Mouse (Mus musculus) liver, embryonic 15.5 days (tissue): ENCODE results near the gene Degs2. TPM values are rescaled to one million over a fixed set of nuclear protein-coding genes. Genes with fewer than 3 reads are reported as not detected.

Experiments
- ATAC-seq: fragments of 200-750 bp; cut with Nextera tagmentation; 2 replicates; pipeline ENCODE4 v1.8.0; 2017; ENCODE audit warnings: moderate number of reproducible peaks, mild to moderate bottlenecking, moderate library complexity; ENCODE audit not compliant: insufficient read depth
- H3K27ac ChIP-seq: fragments of 300-500 bp; sonication (generic); replicated peaks from 2 replicates; pipeline ENCODE4 v1.5.1; 2015; ENCODE audit warnings: mild to moderate bottlenecking, inconsistent platforms
- H3K27me3 ChIP-seq: fragments of 300-500 bp; sonication (generic); 2 replicates; pipeline ENCODE4 v1.6.1; 2015; ENCODE audit warnings: mild to moderate bottlenecking, inconsistent platforms
- H3K36me3 ChIP-seq: fragments of 300-500 bp; sonication (generic); replicated peaks from 2 replicates; pipeline ENCODE4 v1.6.1; 2015; ENCODE audit warnings: moderate library complexity, mild to moderate bottlenecking, inconsistent platforms
- H3K4me1 ChIP-seq: fragments of 300-500 bp; sonication (generic); replicated peaks from 2 replicates; pipeline ENCODE4 v1.6.1; 2015; ENCODE audit warnings: inconsistent platforms
- H3K4me2 ChIP-seq: fragments of 300-500 bp; sonication (generic); 2 replicates; pipeline ENCODE4 v1.6.1; 2015; ENCODE audit warnings: moderate library complexity, mild to moderate bottlenecking, inconsistent platforms
- H3K4me3 ChIP-seq: fragments of 300-500 bp; sonication (generic); replicated peaks from 2 replicates; pipeline ENCODE4 v1.5.1; 2015; ENCODE audit warnings: mild to moderate bottlenecking, inconsistent platforms
- H3K9ac ChIP-seq: fragments of 300-500 bp; sonication (generic); 2 replicates; pipeline ENCODE4 v1.6.1; 2015; ENCODE audit warnings: moderate library complexity, mild to moderate bottlenecking, inconsistent platforms
- H3K9me3 ChIP-seq: fragments of 300-500 bp; sonication (generic); replicated peaks from 2 replicates; pipeline ENCODE4 v1.6.1; 2016; ENCODE audit warnings: inconsistent platforms
- WGBS: fragments of 180-500 bp; shearing (Covaris S2); methylation state at CpG from one replicate; pipeline ENCODE4 v1.1.7; 2015; ENCODE audit warnings: mixed read lengths; ENCODE audit not compliant: insufficient replicate concordance; 5-methylcytosine and 5-hydroxymethylcytosine counted together
- microRNA counts: library from miRNA; unstranded; fragments of <30 nt; microRNA quantifications from one replicate; lab custom pipeline; 2016
- microRNA-seq: library from miRNA; unstranded; fragments of <30 nt; microRNA quantifications from one replicate; pipeline ENCODE4, GENCODE M21; 2016
- polyA plus RNA-seq: library from polyadenylated mRNA; unstranded; fragments of >200 nt; fragmentation: Nextera tagmentation; extraction: Ambion mirVana; gene quantifications from 2 replicates; pipeline ENCODE4 v1.2.1, GENCODE M21; 2015

Degs2 gene
- polyA plus RNA-seq, 1 experiment from 2014 or later, result 0.12 TPM

GRCm38 (mm10) chr12:108629556-108629955 is 72.6 kb downstream of the Degs2 start:
- Histone ChIP-seq H3K27ac (no peak overlapping the region), H3K9me3 (no peaks in the 10 kb centered on the region), H3K27me3 (no peaks in the 10 kb centered on the region), H3K36me3 (no peaks in the 10 kb centered on the region), H3K4me3 (no peak overlapping the region), H3K9ac (no peak overlapping the region), H3K4me2 (no peak overlapping the region), H3K4me1 (peaks cover 45% of the 10 kb centered on the region)
- no peak for ATAC-seq
- 53% methylated on average over 1 of the region's 1 CpGs for WGBS

MicroRNAs encoded within 50 kb of the gene (microRNA counts, 519-probe panel; counts per million panel counts)
- 3,140 counts per million, percentile 62 among the panel's probes with 10 or more counts for microRNA mmu-miR-342-3p (lab: Ali Mortazavi, UCI)
- microRNA mmu-miR-342-5p (lab: Ali Mortazavi, UCI), result not detected

Small RNA genes lying within 50 kb of the gene (microRNA-seq; reads per million reads assigned to microRNA genes)
- gene Gm23872 (not detected), gene Mir342 (1,677 reads per million, percentile 81 among the genes with 10 or more reads in this experiment)

Other genes with a start within 250 kb of the Degs2 start
- 8.5 and 10.1 TPM in 2 replicates for gene Evl, start 147.6 kb downstream of the Degs2 start, polyA plus RNA-seq
- gene Yy1, start 90.7 kb upstream of the Degs2 start, polyA plus RNA-seq, result 7.6 and 8.8 TPM in 2 replicates
- 1.3 and 1.4 TPM in 2 replicates for gene Slc25a29, start 133.6 kb upstream of the Degs2 start, polyA plus RNA-seq
- gene Slc25a47, start 133.7 kb upstream of the Degs2 start, polyA plus RNA-seq, result 13.2 and 23.3 TPM in 2 replicates
- 2.2 and 2.4 TPM in 2 replicates for gene Wdr25, start 191.3 kb upstream of the Degs2 start, polyA plus RNA-seq
- gene Wars, start 191.9 kb upstream of the Degs2 start, polyA plus RNA-seq, result 25.6 and 25.9 TPM in 2 replicates